Mouse (Mus musculus) heart, embryonic 15.5 days (tissue): Measurements from ENCODE around the gene Rhbdd1. TPM values are rescaled to one million over a fixed set of nuclear protein-coding genes. Genes with fewer than 3 reads are reported as not detected.

Source experiments
- ATAC-seq: fragments of 200-750 bp; cut with Nextera tagmentation; replicated peaks from 2 replicates; pipeline ENCODE4 v1.8.0; 2017; ENCODE audit warnings: low read depth, moderate TSS enrichment; ENCODE audit not compliant: insufficient number of reproducible peaks, insufficient read depth, low FRiP score
- H3K27ac ChIP-seq: fragments of 300-500 bp; sonication (generic); 2 replicates; pipeline ENCODE4 v1.5.1; 2015; ENCODE audit warnings: mild to moderate bottlenecking, inconsistent platforms
- H3K27me3 ChIP-seq: fragments of 300-500 bp; sonication (generic); 2 replicates; pipeline ENCODE4 v1.6.1; 2015; ENCODE audit warnings: inconsistent platforms
- H3K36me3 ChIP-seq: fragments of 300-500 bp; sonication (generic); 2 replicates; pipeline ENCODE4 v1.6.1; 2015; ENCODE audit warnings: mild to moderate bottlenecking, inconsistent platforms
- H3K4me1 ChIP-seq: fragments of 300-500 bp; sonication (generic); replicated peaks from 2 replicates; pipeline ENCODE4 v1.6.1; 2015; ENCODE audit warnings: inconsistent platforms
- H3K4me2 ChIP-seq: fragments of 300-500 bp; sonication (generic); 2 replicates; pipeline ENCODE4 v1.6.1; 2015; ENCODE audit warnings: inconsistent platforms, mild to moderate bottlenecking, moderate library complexity
- H3K4me3 ChIP-seq: fragments of 300-500 bp; sonication (generic); 2 replicates; pipeline ENCODE4 v1.5.1; 2015; ENCODE audit warnings: mild to moderate bottlenecking, inconsistent platforms
- H3K9ac ChIP-seq: fragments of 300-500 bp; sonication (generic); 2 replicates; pipeline ENCODE4 v1.6.1; 2015; ENCODE audit warnings: mild to moderate bottlenecking, inconsistent platforms
- H3K9me3 ChIP-seq: fragments of 300-500 bp; sonication (generic); replicated peaks from 2 replicates; pipeline ENCODE4 v1.6.1; 2016; ENCODE audit warnings: inconsistent platforms
- WGBS: fragments of 180-500 bp; shearing (Covaris S2); methylation state at CpG from one replicate; pipeline ENCODE4 v1.1.7; 2015; ENCODE audit warnings: mixed read lengths; 5-methylcytosine and 5-hydroxymethylcytosine counted together
- polyA plus RNA-seq: library from polyadenylated mRNA; unstranded; fragments of >200 nt; fragmentation: Nextera tagmentation; extraction: Ambion mirVana; gene quantifications from 2 replicates; pipeline ENCODE4 v1.2.1, GENCODE M21; 2015

Gene Rhbdd1
- polyA plus RNA-seq, 1 experiment from 2014 or later, result 7.6 TPM

DNA sequence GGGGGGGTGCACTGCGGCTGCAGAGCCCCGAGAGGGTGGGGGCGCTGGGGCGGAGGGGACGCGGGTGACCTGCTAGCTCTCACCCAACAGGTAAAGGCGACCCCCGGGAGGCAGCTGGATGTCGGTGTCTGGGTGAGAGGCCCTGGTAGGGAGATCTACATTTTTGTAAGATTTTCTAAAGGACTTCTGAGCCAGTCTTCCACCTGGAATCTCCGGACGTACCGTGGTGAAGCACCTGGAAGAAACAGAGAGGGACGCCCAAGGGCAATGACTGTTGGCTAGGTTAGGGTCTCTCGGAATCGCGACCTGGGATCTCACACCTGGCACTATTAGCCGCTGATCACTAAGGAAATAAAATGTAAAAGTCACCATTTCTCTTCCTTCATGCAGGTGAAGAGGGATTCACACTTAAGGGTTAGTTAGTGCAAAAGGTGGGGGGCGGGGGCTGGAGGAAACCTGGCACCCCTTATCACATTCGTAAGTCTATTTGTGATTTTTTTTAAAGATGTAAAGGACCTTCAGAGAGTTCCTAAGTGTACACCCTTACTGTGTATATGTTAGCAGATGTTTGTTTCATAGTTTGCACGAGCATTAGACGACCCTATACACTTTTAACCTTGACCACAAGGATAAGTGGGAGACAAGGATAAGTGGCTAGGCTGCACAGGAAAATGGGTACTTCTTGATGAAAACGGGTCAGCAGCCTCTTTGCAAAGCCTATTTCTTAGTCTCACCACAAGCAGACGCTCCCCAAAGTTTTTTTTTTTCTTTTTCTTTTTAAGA, 24.1 kb upstream of the Rhbdd1 start:
- Histone ChIP-seq H3K9ac (peak overlapping the region; percentile 79), H3K36me3 (peaks cover 5% of the 10 kb centered on the region; the same call in 1 of the 2 replicates), H3K4me3 (peak overlapping the region; percentile 81), H3K4me2 (peak overlapping the region; percentile 85), H3K27ac (peak overlapping the region; percentile 99), H3K27me3 (peaks cover 17% of the 10 kb centered on the region), H3K9me3 (no peaks in the 10 kb centered on the region), H3K4me1 (peaks cover 43% of the 10 kb centered on the region)
- 2% methylated on average over 23 of the region's 23 CpGs for WGBS
- ATAC-seq, result no peak

DNA sequence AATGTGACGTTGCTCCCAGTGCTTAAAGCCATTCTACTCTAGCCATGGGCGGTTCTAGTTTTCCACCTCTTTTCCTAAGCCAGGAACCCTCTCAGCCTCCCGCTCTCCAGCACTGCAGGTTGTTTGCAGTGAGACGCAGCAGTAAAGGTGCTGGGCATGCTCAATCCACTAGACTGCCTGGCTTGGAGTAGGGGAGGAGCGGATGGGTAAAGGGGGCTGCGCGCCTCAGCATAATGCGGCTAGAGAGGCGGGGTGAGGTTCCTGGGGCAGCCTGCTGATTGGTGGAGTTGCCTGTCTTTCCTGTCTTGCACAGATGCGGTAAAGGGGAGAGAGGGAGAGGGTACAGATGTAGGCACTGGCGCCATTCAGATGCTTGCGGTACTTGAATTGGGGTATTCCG, 23.5 kb upstream of the Rhbdd1 start:
- peak overlapping the region; percentile 85 for H3K4me2 ChIP-seq
- H3K27ac ChIP-seq, result peak overlapping the region; percentile 99
- H3K9me3 ChIP-seq, result no peaks in the 10 kb centered on the region
- peak; percentile 28 for ATAC-seq
- WGBS, result under 1% methylated on average over 13 of the region's 13 CpGs
- H3K9ac ChIP-seq, result peak overlapping the region; percentile 79
- H3K4me3 ChIP-seq, result peak overlapping the region; percentile 81
- H3K4me1 ChIP-seq, result peaks cover 37% of the 10 kb centered on the region
- H3K27me3 ChIP-seq, result peaks cover 17% of the 10 kb centered on the region
- H3K36me3 ChIP-seq, result peaks cover 4% of the 10 kb centered on the region; the same call in 1 of the 2 replicates

DNA sequence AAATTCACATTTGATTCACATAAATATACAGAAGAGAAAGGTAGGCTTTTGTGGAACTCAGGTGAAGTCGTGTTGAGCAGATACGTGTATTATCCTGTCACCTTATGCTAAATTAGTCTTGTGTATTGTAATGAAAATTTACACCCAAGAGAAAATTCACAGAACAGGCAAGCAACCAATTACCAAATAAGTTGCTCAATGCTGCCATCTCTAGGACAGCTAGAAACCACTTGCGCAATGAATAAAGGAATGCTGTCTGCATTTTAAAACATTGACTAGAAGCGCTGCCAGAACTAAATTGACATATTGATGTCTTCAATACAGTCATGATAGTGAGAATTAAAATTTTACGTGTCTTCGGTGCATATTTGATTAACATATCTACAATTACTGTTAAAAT, 22.1 kb upstream of the Rhbdd1 start:
- Histone ChIP-seq H3K9me3 (no peaks in the 10 kb centered on the region), H3K4me1 (peaks cover 23% of the 10 kb centered on the region), H3K9ac (no peak overlapping the region), H3K27me3 (peaks cover 17% of the 10 kb centered on the region), H3K27ac (no peak overlapping the region), H3K36me3 (no peaks in the 10 kb centered on the region), H3K4me3 (no peak overlapping the region), H3K4me2 (no peak overlapping the region)
- ATAC-seq, result no peak
- WGBS, result 12% methylated on average over 6 of the region's 6 CpGs

DNA sequence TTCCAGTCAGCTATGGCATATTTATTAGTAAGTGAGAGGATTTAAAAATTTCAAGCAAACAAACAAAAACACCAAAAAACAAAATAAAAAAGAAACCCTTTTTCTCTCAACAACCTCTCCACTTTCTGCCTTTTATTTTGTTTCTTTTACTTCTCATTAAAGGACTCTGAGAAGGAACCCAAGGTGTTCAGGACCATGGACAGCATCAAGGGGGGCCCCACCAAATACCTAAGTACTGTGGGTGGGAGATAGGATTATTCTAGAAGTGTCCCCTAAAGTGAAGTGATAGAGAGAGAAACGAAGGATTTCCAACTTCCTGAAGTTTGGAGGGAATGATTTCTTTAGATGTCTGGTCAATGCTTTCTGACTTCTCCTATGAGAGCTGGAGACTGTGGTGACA, 17.7 kb upstream of the Rhbdd1 start:
- H3K9ac ChIP-seq, result no peak overlapping the region
- 25% methylated on average over 1 of the region's 1 CpGs for WGBS
- ATAC-seq, result no peak

DNA sequence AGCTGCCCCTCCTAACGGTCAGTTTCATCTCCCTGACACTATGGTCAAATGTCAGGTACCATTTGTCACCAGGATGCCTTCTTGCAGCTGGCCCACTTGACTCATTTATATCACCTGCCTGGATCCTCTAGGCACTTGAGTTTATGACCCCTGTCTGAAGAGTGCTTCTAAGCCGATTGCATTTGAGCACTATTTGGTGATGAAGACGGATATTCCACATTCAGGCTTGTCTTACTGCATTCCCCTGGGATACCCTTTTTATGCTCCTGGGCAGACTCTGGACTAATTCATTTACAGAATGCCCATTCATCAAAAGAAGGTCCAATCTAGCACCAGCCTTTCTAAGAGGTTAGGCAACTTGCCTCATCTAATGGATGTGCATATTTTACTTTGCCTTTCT, 11.8 kb upstream of the Rhbdd1 start:
- Histone ChIP-seq H3K4me2 (no peak overlapping the region), H3K9ac (no peak overlapping the region), H3K36me3 (no peaks in the 10 kb centered on the region), H3K4me3 (no peak overlapping the region), H3K27me3 (peaks cover 6% of the 10 kb centered on the region; the same call in 1 of the 2 replicates), H3K27ac (no peak overlapping the region), H3K4me1 (no peaks in the 10 kb centered on the region), H3K9me3 (no peaks in the 10 kb centered on the region)
- WGBS, result 58% methylated on average over 3 of the region's 3 CpGs
- no peak for ATAC-seq

More for the DNA sequence above, 17.7 kb upstream of the Rhbdd1 start:
- Histone ChIP-seq H3K4me3 (no peak overlapping the region), H3K4me2 (no peak overlapping the region), H3K27ac (no peak overlapping the region), H3K36me3 (no peaks in the 10 kb centered on the region), H3K9me3 (no peaks in the 10 kb centered on the region), H3K4me1 (no peaks in the 10 kb centered on the region), H3K27me3 (peaks cover 12% of the 10 kb centered on the region)

DNA sequence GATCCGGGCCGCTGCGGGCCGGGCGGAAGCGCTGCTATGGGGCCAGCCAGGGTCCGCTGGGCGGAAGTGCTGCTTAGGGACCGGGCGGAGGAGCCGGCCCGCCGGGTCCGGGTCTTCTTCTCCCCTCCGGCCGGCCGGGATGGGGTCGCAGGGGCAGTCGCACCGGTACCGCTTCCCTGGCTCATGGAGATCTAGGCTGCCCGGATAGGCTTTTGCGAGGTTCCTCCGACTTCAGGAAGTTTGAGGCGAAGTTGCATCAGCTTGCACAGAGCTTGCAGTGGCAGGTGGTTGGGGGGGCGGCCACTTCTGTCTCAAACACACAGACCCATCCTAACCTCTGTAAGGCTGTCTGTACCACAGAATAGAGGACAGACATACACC, 484 bp downstream of the Rhbdd1 start:
- Histone ChIP-seq H3K27me3 (peaks cover 14% of the 10 kb centered on the region), H3K9me3 (no peaks in the 10 kb centered on the region), H3K4me2 (peak overlapping the region; percentile 81), H3K4me1 (peaks cover 10% of the 10 kb centered on the region), H3K27ac (peak overlapping the region; percentile 92), H3K4me3 (peak overlapping the region; percentile 89), H3K9ac (peak overlapping the region; percentile 88), H3K36me3 (no peaks in the 10 kb centered on the region)
- WGBS, result under 1% methylated on average over 23 of the region's 26 CpGs
- ATAC-seq, result no peak; the same call in none of the 2 replicates

DNA sequence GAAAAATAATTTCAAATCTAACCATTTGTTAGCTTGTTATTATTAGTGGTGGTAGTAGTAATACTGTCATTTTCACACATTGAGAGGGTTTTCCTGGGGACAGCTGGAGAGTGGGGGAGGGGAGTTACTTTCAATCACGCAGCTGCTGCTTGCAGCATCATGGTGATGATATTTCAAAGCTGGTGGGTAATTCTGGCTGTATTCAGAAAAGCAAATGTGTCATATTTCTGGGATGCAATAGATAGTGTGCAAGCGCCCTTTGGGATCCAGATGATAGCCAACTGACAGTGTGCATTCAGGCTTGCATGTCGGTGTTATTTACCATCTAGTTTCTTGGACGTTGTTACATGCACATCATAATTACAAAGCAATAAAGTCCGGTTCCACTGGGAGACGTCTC, 4.2 kb downstream of the Rhbdd1 start:
- ATAC-seq, result no peak
- WGBS, result 73% methylated on average over 6 of the region's 6 CpGs
- no peak overlapping the region for H3K9ac ChIP-seq
- H3K36me3 ChIP-seq, result no peaks in the 10 kb centered on the region
- H3K27ac ChIP-seq, result no peak overlapping the region
- H3K27me3 ChIP-seq, result no peaks in the 10 kb centered on the region
- H3K9me3 ChIP-seq, result no peaks in the 10 kb centered on the region
- H3K4me2 ChIP-seq, result no peak overlapping the region
- no peak overlapping the region for H3K4me3 ChIP-seq
- peaks cover 10% of the 10 kb centered on the region for H3K4me1 ChIP-seq

DNA sequence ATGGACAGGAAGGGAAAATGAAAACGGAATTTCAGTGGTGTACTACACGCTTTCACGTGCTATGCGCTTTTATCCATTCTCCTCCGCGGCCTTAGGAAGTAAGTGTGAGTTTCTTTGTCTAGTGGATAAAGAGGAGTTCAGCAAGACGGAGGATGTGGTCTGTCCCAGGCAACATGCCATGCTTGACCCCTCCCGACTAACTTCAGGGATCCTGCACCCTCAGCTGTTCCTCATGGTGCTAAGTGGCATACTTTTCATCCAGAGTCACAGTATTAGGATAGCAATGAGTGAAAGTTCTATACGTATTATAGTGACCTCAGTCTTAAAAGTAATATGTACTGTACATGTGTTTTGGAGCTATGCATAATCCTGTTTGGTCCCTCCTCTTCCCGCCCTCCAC, 4.6 kb downstream of the Rhbdd1 start:
- no peak for ATAC-seq
- 89% methylated on average over 10 of the region's 10 CpGs for WGBS
- H3K4me2 ChIP-seq, result no peak overlapping the region
- H3K9ac ChIP-seq, result no peak overlapping the region
- no peak overlapping the region for H3K27ac ChIP-seq
- no peaks in the 10 kb centered on the region for H3K9me3 ChIP-seq
- no peaks in the 10 kb centered on the region for H3K27me3 ChIP-seq
- H3K4me1 ChIP-seq, result peaks cover 9% of the 10 kb centered on the region
- H3K36me3 ChIP-seq, result no peaks in the 10 kb centered on the region
- H3K4me3 ChIP-seq, result no peak overlapping the region

DNA sequence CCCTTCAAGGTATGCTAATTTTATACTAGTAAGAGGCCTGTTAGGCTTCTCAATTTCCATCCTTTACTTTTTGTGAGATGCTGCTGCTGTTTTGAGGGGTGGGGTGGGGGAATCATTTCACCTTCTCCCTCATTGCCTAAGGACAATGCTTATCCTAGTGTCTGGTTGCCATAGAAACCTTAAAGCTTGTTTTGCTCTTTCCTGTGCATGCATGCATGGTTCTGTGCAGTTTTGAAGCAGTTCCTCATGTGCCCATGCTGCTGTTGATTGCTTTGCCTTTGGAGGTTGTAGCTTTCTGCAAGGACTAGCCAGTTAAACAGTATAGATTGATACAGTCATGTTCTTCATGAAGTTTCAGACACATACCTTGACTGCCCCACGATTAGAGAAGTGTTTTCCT, 5.2 kb downstream of the Rhbdd1 start:
- no peak for ATAC-seq
- Histone ChIP-seq H3K27ac (no peak overlapping the region), H3K4me2 (no peak overlapping the region), H3K9ac (no peak overlapping the region), H3K4me1 (peaks cover 6% of the 10 kb centered on the region), H3K4me3 (no peak overlapping the region), H3K36me3 (no peaks in the 10 kb centered on the region), H3K9me3 (no peaks in the 10 kb centered on the region), H3K27me3 (no peaks in the 10 kb centered on the region)
- 82% methylated on average over 1 of the region's 1 CpGs for WGBS

DNA sequence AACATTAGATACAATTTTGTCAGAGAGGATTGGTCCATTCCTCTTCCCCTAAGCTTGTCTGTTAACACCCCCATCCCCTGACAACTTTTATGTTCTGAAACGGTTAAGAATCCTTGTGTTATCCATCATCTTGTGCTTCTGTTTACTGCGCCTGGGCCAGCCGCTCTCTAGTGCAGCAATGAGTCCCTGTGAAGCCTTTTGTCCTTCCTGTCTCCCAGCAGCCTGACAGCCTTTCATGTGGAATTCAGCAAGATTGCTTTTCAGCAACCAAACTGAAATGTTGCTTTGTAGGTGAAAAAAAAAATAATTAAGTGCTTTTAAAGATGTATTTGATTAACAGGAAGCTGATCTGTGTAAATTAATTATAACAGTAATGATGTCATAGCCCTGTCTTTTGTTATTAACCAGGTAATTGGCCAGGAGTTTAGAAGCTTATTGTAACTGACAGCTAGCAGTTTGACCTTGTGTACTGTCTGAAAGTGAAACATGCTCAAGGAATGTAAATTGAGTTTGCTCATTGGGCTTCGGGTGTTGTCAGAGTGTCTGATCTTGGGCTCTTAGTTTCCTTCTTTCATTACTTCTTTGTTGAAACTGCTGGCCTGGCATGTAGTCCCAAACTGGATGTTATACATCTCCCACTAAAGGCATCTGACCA, 8.0 kb downstream of the Rhbdd1 start:
- no peak overlapping the region for H3K4me3 ChIP-seq
- WGBS, result 44% methylated on average over 4 of the region's 4 CpGs
- no peaks in the 10 kb centered on the region; the same call in none of the 2 replicates for H3K4me1 ChIP-seq
- no peak for ATAC-seq
- no peak overlapping the region for H3K4me2 ChIP-seq
- no peaks in the 10 kb centered on the region for H3K27me3 ChIP-seq
- no peaks in the 10 kb centered on the region for H3K9me3 ChIP-seq
- H3K36me3 ChIP-seq, result no peaks in the 10 kb centered on the region
- no peak overlapping the region for H3K9ac ChIP-seq
- H3K27ac ChIP-seq, result no peak overlapping the region

DNA sequence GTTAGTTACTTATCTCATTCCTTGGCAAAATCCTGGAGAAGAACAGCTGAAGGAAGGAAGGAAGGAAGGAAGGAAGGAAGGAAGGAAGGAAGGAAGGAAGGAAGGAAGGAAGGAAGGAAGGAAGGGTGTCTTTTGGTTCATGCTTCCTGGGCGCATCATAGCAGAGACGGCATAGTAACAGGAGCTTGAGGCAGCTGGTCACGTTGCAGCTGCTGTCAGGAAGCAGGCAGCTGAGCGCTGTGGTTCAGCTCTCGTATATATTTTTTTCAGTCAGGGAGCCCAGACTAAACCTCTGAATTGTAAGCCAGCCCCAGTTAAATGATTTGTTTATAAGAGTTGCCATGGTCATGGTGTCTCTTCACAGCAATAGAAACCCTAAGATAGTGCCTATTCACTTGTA, 9.9 kb downstream of the Rhbdd1 start:
- ATAC-seq, result no peak
- Histone ChIP-seq H3K4me1 (no peaks in the 10 kb centered on the region; the same call in none of the 2 replicates), H3K9ac (no peak overlapping the region), H3K27me3 (no peaks in the 10 kb centered on the region), H3K36me3 (no peaks in the 10 kb centered on the region), H3K9me3 (no peaks in the 10 kb centered on the region), H3K4me2 (no peak overlapping the region), H3K27ac (no peak overlapping the region), H3K4me3 (no peak overlapping the region)
- WGBS, result 95% methylated on average over 5 of the region's 5 CpGs
